Mouse (Mus musculus) liver, postnatal 0 days (tissue): ENCODE results near the gene Edaradd.

Experiments
- CTCF ChIP-seq: sonication (generic); IDR thresholded peaks from 2 replicates; pipeline ENCODE4 v1.5.1; 2016; ENCODE audit warnings: antibody characterized with exemption, low read depth
- EP300 ChIP-seq: IDR thresholded peaks from 2 replicates; pipeline ENCODE4 v1.6.1; 2016; ENCODE audit warnings: antibody characterized with exemption, low read depth, mild to moderate bottlenecking

DNA sequence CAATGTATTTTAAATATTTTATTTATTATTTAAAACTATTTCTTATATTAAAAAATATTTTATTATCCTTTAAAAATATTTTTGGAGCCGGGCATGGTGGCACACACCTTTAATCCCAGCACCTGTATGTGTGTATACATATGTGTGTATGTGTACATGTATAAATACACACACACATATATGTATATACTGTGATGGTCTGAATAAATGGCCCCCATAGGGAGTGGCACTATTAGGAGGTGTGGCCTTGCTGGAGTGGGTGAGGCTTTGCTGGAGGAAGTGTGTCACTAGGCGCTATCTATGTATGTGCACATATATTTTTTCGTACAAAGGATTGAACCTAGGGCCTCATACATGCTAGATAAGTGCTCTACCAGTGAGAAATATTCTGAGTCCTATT is 27.7 kb downstream of the Edaradd start:
- TF ChIP-seq CTCF (no peak), EP300 (no peak)
